Mouse (Mus musculus): ENCODE data around the gene Olfr430.

DNA sequence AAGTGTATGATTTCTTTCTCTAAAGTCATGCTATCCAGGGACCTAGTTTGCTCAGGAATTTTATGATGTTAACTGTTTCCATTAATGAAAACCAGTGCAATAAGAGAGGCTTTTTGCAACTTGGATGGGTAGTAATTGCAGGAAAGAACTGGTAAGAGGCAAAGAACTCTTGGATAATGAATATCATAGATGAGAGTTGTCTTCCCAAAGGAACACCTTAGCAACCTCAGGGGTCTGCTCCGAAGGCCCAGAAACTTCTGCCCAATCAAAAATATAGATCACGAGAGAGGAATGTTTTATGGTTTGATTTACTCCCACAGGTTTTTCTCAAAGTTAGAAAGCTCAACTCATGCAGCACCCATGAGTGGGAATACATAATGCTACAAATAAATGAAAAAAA is 17.6 kb downstream of the Olfr430 start, which contains the start of gene Olfr429:
- TF ChIP-seq POLR2A (IDR thresholded peaks at IDR 0.05; ENCODE audit: borderline replicate concordance, insufficient read depth, low read length), result no peak
- no peak for TF ChIP-seq CTCF (IDR thresholded peaks at IDR 0.05; ENCODE audit: borderline replicate concordance, insufficient read depth, low read depth, low read length)
